Mouse (Mus musculus): ENCODE measurements around the gene P2ry2.

Gene P2ry2

GRCm38 (mm10) chr7:100978171-100978570 lies 34.5 kb downstream of the P2ry2 start:
- DNase-seq, result no peak

GRCm38 (mm10) chr7:100974135-100974903 lies 38.3 kb downstream of the P2ry2 start, which contains the start of gene P2ry6:
TSS of gene P2ry6 (minus strand) at chr7:100974649.
- no peak for DNase-seq

GRCm38 (mm10) chr7:100972875-100973274 lies 39.8 kb downstream of the P2ry2 start:
- DNase-seq, result peak; percentile 21

DNA sequence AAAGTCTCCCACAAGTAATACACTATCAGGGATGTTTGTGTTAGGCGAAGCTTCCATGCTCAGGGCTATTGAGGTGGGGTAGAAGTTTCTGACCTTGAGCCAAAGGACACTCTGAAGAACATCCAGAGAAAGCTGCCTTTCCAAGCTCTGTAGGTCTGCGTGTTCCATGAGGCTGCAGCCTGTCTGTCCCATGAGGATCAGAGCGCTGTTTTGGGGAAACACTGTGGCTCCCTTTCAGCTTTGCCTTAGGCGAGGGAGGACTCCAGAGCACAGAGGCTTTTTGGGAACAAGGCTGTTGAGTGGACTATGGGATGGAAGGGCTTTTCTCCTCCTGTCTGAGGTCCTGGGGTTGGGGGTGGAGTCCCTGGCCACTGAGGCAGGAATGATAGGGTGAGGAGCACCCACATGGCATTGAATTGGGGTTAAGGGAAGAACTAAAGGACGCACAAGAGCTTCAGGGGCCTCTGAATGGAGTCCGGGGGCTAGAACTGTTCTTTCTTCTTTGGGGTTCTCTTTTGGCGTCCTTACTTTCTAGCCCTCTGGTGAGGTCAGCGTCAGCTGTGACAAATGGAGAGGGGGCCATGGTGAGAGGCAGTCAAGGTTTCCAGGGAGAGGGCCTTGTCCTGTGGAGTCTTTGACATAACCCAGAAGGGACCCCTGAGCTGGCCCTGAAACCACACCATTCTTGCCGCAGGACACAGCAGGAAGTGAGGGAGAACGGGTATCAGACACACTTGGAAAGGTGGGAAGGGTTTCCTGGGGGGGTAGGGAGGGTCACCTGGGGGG lies 43.6 kb downstream of the P2ry2 start:
- DNase-seq, result no peak

- no peak for DNase-seq
Observed at GRCm38 (mm10) chr7:100968376-100968775, 44.3 kb downstream of the P2ry2 start.

- DNase-seq, result no peak
Observed at GRCm38 (mm10) chr7:100967850-100968249, 44.8 kb downstream of the P2ry2 start.

DNA sequence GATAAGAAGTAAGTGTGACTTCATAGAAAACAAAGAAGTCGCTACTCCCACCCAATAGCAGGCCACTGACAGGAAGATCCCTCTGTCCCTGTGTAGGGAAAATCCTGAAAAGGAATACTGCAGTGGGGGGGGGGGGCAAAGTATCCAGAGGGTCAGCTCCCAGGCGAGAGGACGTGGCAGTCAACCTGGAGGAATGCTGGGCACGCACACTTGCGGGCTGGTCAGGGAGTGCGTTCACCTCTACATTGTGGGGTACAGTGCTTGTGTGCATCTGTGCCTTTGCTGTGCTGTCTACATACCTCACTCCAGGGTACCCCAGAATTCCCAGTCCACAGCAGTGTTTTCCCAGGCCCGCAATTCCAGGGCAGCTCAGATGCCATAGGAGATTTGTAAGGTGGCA lies 46.7 kb downstream of the P2ry2 start:
- DNase-seq, result no peak

- no peak for DNase-seq
Observed at GRCm38 (mm10) chr7:100965079-100965478, 47.6 kb downstream of the P2ry2 start.

DNA sequence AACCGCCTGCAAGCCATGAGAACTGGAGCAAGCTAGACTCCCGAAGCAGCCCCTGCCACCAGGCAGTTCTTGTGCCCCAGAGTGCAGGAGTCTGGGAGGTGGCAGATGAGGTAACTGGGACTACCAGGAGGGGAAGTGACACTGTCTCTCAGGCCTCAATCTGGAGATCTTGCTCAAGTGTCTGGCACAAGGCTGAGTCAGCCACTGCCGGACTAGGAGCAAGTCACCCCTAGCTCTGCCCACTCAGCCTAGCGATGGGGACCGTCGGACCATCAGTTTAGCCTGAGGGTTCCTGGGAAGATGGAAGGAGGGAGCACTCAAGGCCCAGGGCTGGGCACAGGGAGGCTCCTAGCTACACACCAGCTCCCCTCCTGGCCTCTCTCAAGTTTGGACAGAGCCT lies 48.4 kb downstream of the P2ry2 start:
- DNase-seq, result no peak

- DNase-seq, result no peak
Observed at GRCm38 (mm10) chr7:100963381-100963780, 49.3 kb downstream of the P2ry2 start.

- no peak for DNase-seq
Observed at GRCm38 (mm10) chr7:100961146-100961545, 51.5 kb downstream of the P2ry2 start.

GRCm38 (mm10) chr7:100960462-100960861 lies 52.2 kb downstream of the P2ry2 start:
- no peak for DNase-seq

DNA sequence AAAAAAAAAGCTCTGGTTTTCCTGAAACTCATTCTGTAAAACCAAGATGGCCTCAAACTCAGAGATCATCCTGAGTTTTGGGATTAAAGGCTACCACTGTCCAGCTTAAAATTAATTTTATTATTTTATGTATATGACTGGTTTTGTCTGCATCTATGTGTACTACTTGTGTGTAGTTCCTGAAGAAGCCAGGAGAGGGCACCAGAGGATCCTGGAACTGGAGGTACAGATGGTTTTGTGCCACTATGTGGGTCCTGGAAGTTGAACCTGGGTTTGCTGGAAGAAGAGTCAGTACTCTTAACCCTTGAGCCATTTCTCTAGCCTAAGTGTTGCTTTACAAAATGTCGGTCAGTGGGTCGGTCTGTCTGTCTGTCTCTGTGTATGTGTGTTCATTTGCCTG lies 54.2 kb downstream of the P2ry2 start:
- no peak for DNase-seq

DNA sequence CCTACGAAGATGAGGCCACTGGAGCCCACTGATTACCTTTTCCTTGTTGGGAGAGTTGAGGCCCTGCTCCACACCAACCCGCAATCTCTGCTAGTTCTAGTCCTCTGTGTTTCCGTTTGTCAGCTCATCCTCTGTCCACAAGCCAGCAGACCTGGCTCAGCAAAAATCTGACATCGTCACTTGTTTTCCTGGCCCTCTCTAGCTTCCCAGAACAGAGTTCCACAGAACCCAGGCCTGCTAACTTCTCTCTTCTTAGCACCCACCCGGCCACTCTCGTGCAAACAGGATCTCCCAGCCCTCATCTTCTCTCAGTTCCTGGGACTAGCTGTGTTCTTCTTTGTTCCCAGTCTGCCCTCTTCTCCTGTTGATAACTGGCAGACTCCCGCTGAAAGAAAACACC lies 60.0 kb downstream of the P2ry2 start:
- DNase-seq, result no peak

GRCm38 (mm10) chr7:100951903-100952302 lies 60.8 kb downstream of the P2ry2 start:
- no peak for DNase-seq

DNA sequence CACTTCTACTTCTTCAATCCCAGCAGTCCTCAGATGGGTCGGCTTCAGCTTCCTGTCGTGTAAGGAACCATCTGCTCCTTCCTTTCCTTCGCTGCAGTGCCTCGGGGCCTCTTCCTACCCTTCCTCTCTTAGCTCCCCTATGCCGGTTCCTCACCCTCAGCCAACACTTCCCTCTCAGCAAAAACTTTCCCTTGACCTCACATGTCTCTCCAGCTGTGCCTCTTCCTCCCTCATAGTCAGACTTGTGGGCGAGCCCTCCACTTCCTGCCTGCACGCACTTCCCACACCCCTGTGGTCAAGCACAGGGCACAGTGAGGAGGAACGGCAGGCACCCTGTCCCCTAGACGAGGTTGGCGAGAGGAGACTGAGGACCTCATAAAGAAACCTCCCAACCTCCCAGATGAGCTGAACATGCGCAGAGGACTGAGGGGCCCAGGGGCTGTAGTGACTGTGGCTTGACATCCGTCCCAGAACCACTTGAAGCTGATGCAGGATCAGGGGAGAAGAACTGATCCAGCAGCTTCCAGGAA lies 62.1 kb downstream of the P2ry2 start:
- no peak for DNase-seq

DNA sequence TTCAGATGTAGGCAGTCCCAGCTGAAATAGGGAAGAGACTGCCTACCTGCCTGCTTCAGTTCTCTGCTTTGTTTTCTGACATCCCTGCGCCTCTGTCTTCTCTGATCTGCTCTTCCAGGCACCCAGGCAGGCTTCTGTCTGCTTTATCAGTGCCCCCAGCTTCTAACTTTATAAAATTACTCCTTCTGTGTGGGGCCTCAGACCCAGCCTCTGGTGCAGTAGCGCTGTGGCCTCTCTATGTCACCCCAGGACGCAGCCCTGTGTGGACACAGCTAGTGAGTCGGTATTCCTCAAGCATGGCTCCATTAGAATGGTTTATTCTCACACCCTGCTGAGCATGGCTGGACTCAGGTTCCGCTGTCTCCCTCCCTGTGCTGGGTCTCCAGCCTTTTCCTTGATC lies 62.6 kb downstream of the P2ry2 start:
- DNase-seq, result no peak
